Mouse (Mus musculus) bone marrow macrophage, adult 2 months (primary cell): Measurements from ENCODE around the gene Mob3c.

Source experiments
- CTCF ChIP-seq: IDR thresholded peaks from 2 replicates; pipeline ENCODE4 v1.5.1; 2012; ENCODE audit warnings: low read depth, mild to moderate bottlenecking, low read length, moderate library complexity
- POLR2A ChIP-seq: IDR thresholded peaks from 2 replicates; pipeline ENCODE4 v1.6.1; 2012; ENCODE audit warnings: mild to moderate bottlenecking, low read depth, low read length, borderline replicate concordance

DNA sequence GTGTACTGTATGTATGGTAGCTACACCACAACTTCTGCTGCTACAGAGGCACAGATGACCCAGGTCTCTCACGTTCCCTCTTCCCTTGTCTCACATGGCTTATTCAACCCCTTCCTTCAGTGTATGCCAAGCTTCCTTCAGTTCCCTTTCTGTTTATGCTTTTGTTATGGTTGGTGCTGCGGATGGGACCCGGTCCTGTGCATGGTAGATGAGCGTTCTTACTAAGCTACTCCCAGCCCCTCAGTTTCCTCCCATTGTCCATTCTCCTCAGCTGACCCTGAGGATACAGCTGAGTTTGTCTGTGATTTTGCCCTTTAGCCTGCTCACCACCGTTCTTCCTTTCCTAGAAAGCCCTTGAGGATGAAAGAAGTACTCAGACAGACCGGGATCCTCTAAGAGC, 23.7 kb downstream of the Mob3c start:
- TF ChIP-seq CTCF (no peak), POLR2A (no peak)
